Mouse (Mus musculus): ENCODE results near the gene Crtc2. TPM values are rescaled to one million over a fixed set of nuclear protein-coding genes. Genes with fewer than 3 reads are reported as not detected.

Crtc2 gene
- total RNA-seq (2021), result 10 to 100 TPM; 57.6 to 57.9 TPM
- long read RNA-seq, experiment 1, transcript Crtc2-201 (14 exons, 2,747 nt), result major isoform, 8 of 18 reads
- long read RNA-seq, experiment 1, partial matches to known transcripts, result 3 of 18 reads
- long read RNA-seq, experiment 1, other reads (novel, unspliced or antisense), result 7 of 18 reads
- long read RNA-seq, experiment 2, transcript Crtc2-201 (14 exons, 2,747 nt), result major isoform, 6 of 26 reads
- long read RNA-seq, experiment 2, partial matches to known transcripts, result 16 of 26 reads
- long read RNA-seq, experiment 2, other reads (novel, unspliced or antisense), result 4 of 26 reads

- DNase-seq (ENCODE audit: low spot score in 2 of 2), result peak; percentile 54 to 89
Measured at GRCm38 (mm10) chr3:90253653-90254418, at the start of gene Crtc2. Crtc2 (plus strand) TSS chr3:90254163.

- no peak for DNase-seq (ENCODE audit: low spot score in 2 of 2)
Measured at GRCm38 (mm10) chr3:90204582-90204981, 49.4 kb upstream of the Crtc2 start.

- no peak for DNase-seq (ENCODE audit: low spot score in 2 of 2)
Measured at GRCm38 (mm10) chr3:90208662-90209061, 45.3 kb upstream of the Crtc2 start.

DNA sequence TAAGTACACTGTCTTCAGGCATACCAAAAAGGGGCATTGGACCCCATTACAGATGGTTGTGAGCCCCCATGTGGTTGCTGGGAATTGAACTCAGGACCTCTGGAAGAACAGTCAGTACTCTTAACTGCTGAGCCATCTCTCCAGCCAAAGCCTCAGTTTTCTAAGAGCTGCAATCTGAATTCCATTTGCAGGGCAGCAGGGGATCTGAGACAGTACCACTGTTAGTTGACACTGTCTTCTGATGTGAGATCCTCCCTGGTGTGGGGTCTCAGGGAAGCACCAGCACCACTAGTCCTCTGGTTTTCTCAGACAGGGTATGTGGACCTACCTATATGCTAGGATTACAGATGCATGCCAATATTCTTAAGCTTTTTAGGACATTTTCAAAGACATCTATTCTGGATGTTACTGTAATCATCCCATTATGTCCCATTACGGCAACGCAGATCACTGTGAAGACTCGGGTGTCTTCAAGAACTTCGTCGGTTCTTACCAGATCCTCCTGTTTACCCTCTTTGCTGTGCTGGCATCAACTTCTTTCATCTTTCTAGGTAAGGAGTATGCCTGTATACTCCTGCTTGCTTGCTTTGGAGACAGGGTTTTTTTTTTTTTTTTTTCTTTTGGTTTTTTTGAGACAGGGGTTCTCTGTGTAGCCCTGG lies 43.9 kb upstream of the Crtc2 start:
- no peak for DNase-seq (ENCODE audit: low spot score in 2 of 2)

- DNase-seq (ENCODE audit: low spot score in 2 of 2), result no peak
Measured at GRCm38 (mm10) chr3:90211475-90212398, 42.2 kb upstream of the Crtc2 start.

- DNase-seq (ENCODE audit: low spot score in 2 of 2), result no peak
Measured at GRCm38 (mm10) chr3:90212723-90213122, 41.2 kb upstream of the Crtc2 start.

- peak; percentile 64 to 76 for DNase-seq (ENCODE audit: low spot score in 2 of 2)
Measured at GRCm38 (mm10) chr3:90213377-90213866, 40.5 kb upstream of the Crtc2 start, which contains the start of the genes Rps27 and Rab13. Rps27 (minus strand) TSS chr3:90213651. Rab13 (plus strand) TSS chr3:90213695.

DNA sequence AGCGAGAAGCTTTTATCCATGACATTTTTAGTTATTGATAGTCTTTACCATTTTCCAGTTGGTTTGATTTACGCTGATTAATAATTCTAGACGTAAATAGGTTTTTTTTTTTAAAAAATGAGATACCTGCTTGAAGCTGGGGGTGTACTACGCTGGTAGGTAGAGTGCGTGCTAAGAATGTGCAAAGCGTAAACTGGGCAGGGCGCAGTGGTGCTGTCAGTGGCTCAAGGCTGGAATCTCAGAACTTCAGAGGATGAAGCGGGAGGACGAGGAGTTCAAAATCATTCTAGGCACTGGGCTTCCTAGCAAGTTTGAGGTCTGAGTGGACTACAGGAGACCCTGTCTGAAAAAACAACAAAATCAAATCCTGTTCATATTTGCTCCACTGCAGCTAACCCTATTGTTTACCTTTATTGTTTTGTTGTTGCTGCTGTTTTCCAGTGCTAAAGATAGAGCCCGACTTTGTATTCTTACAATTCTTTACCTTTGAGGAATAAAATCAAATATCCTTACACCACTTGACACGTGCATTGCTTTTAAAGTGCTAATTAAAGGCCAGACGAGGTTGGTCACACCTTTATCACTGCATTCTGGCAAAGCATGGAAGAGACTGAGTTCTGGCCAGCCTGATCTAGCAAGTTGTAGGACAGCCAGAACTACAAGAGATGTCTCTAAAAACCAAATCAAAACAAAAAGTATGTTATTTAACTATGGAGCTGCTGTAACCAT lies 39.8 kb upstream of the Crtc2 start:
- DNase-seq (ENCODE audit: low spot score in 2 of 2), result no peak

DNA sequence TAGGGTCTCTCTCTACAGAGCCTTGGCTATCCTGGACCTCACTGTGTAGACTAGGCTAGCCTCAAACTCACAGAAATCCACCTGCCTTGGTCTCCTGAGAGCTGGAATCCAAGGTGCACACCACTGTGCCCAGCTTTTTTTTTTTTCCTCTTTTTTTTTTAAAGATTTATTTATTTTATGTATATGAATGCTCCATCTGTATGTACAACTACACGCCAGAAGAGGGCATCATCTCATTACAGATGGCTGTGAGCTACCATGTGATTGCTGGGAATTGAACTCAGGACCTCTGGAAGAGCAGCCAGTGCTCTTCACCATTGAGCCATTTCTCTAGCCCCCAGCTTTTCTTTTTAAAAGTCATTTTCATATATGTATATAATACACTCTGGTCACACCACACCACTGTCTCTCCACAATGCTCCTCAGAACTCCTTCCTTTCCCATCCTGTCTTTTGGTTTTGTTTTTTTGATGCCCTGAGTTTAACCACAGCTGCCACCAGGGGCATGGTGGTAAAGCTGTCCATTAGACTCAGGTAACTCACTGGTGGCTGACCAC lies 38.1 kb upstream of the Crtc2 start:
- DNase-seq (ENCODE audit: low spot score in 2 of 2), result no peak

GRCm38 (mm10) chr3:90220088-90220487 lies 33.9 kb upstream of the Crtc2 start:
- peak in 1 of 2 experiments; percentile 28 for DNase-seq (ENCODE audit: low spot score in 2 of 2)

GRCm38 (mm10) chr3:90220531-90220951 lies 33.4 kb upstream of the Crtc2 start:
- peak; percentile 62 to 69 for DNase-seq (ENCODE audit: low spot score in 2 of 2)

GRCm38 (mm10) chr3:90221123-90221522 lies 32.8 kb upstream of the Crtc2 start:
- DNase-seq (ENCODE audit: low spot score in 2 of 2), result no peak

- no peak for DNase-seq (ENCODE audit: low spot score in 2 of 2)
Measured at GRCm38 (mm10) chr3:90222455-90222854, 31.5 kb upstream of the Crtc2 start.

DNA sequence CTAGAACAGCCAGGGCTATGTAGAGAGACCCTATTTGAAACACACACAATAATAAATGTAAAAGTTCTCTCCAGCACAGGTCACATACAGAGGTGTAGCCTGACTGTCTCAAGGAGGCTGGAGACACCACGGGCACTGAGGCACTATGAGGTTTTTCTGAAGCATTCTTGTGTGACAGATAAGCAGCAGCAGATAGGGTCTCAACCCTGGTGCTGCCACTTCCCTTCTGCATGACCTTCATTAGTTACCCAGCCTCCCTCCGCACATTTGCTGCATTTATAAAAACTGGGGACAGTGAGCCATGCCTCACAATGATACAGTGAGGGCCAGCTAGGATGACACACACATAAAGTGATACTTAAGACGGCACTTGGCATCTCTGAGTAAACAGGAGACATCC lies 31.0 kb upstream of the Crtc2 start:
- no peak for DNase-seq (ENCODE audit: low spot score in 2 of 2)

- no peak for DNase-seq (ENCODE audit: low spot score in 2 of 2)
Measured at GRCm38 (mm10) chr3:90224331-90224730, 29.6 kb upstream of the Crtc2 start.

DNA sequence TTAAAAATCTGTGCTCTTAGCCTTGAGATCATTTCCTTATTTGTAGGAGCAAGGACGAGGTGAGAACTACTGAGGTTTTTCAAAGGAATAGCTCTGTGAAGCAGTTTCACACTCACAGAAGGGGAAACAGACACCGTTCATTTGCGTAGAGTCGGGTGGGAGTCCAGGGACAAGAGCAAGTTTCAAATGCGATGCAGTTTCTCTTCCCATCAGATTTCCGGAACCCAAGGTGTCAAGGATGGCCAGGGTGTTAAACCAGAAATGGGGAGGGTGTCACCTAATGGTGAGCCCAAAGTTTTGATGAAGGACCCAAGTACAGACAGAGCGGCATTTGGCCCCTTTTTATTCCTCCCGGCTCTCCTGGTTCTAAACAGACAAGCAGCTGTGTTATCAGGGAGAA lies 22.9 kb upstream of the Crtc2 start:
- DNase-seq (ENCODE audit: low spot score in 2 of 2), result no peak

- peak; percentile 66 to 86 for DNase-seq (ENCODE audit: low spot score in 2 of 2)
Measured at GRCm38 (mm10) chr3:90231507-90232333, 22.2 kb upstream of the Crtc2 start, which contains the start of gene Jtb. Jtb (plus strand) TSS chr3:90231597.

- no peak for DNase-seq (ENCODE audit: low spot score in 2 of 2)
Measured at GRCm38 (mm10) chr3:90241251-90241650, 12.7 kb upstream of the Crtc2 start.

Measured in adrenal gland, postnatal 4 days (tissue).